In the genomic region with DNA sequence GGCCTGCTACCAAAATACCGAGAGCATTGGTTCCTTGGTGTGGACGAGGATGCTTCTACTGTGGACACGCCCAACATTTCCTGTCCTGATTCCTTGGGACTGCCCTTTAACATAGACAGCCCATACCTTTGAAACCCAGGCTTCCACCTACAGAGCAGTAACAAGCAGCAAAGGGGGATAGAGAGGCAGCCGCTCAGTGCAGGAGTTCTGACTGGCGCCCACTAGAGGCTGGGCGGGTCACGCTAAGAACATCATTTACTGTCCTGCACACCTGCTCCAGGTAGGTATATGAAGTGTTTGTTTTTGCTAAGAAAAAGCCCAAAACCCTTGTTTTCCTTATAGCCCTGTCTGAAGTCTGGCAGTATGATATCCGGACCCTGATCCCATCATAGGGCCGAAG, we compare ENCODE assay signal across 1 mouse cellular context.
A peak's percentile ranks its signal among the peaks of the same experiment; 100 is the strongest.
TF ChIP-seq lines count a peak whose summit lies in the region.

No protein-coding gene starts in this region.

TF ChIP-seq in MEL, 35 proteins besides CTCF, POLR2A, EP300 and RAD21 (continued from another document):
- TF ChIP-seq ZMIZ1 (IDR thresholded peaks at IDR 0.05; ENCODE audit: low read depth, low read length) (no peak), SMC3 (IDR thresholded peaks at IDR 0.05; ENCODE audit: low read depth, low read length) (peak; percentile 25)
TF ChIP-seq in MEL: peak in this region for 2.
